8 mouse cellular contexts compared by ENCODE assay signal in the genomic region with DNA sequence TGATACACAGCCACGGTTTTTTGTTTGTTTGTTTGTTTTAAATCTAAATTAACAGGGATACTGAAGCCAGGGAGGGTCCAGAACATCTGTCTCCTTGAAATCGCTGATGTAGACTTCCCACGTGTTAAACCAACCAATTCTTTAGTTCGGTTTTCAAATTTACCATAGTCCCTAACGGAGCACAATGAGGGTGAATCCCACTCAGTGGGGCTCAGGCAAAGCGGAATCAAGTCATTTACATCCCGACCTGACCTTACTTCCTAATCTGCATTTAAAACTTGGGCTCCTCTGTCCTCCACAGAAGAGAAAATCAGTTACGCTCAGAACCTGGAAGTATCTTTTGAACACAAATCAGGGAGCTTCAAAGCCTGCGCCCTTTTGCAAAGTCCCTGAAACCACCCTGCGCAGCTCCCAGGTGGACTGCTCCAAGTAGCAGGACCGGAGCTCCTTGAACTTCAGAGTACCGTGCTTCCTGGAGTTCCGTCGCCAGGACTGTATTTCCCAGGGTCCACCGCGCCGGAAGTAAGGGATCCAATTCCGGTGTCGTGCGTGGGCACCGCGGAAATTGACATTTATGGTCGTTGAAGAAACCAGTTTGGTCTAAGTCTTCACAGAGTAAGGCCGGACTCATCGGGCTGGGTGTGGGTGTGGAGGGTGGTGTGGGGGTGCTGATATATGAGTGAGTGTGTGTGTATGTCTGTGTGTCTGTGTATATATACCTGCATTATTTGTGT. TPM values are rescaled to one million over a fixed set of nuclear protein-coding genes. Genes with fewer than 3 reads are reported as not detected.
DNase-seq lines count a peak whose midpoint lies in the region; ATAC-seq lines count a peak whose summit lies in the region.

No protein-coding gene starts in this region.

- H3K4me2 ChIP-seq in hindbrain, embryonic 16.5 days (ENCODE audit: low read length), result peak overlapping the region; percentile 94

- peak; percentile 67 for DNase-seq in T-cell, adult 2 months (ENCODE audit: low spot score)
- peak; percentile 84 to 87 for DNase-seq in cerebellum, postnatal 36 days
- peak; percentile 88 to 92 for DNase-seq in frontal cortex, postnatal 36 days (ENCODE audit: low spot score in 2 of 2)
- peak; percentile 91 to 92 for DNase-seq in left cerebral cortex, adult 18-20 months (ENCODE audit: low spot score in 2 of 2)
- DNase-seq in right cerebral cortex, adult 18-20 months, result peak; percentile 93
- peak; percentile 35 for DNase-seq in urinary bladder, postnatal 10 days (ENCODE audit: low spot score)

- peak overlapping the region; percentile 58 for H3K4me3 ChIP-seq in hindbrain, embryonic 16.5 days (ENCODE audit: low read length)
- H3K4me3 ChIP-seq in macrophage (ENCODE audit: inconsistent target), result peak overlapping the region; percentile 84

- H3K27me3 ChIP-seq in hindbrain, embryonic 16.5 days (replicated peaks; ENCODE audit: control insufficient read depth, insufficient read depth, low read length), result no peaks in the 10 kb centered on the region

- peaks cover 19% of the 10 kb centered on the region for H3K79me2 ChIP-seq in macrophage (ENCODE audit: inconsistent target)

- H3K36me3 ChIP-seq in hindbrain, embryonic 16.5 days (ENCODE audit: control insufficient read depth, insufficient read depth, low read length), result peaks cover 3% of the 10 kb centered on the region
- H3K36me3 ChIP-seq in macrophage (ENCODE audit: inconsistent target), result peaks cover 20% of the 10 kb centered on the region

- H3K9me3 ChIP-seq in hindbrain, embryonic 16.5 days (ENCODE audit: control insufficient read depth, low read length), result no peaks in the 10 kb centered on the region

- H3K9ac ChIP-seq in hindbrain, embryonic 16.5 days (ENCODE audit: low read depth, low read length), result peak overlapping the region; percentile 71

- peak; percentile 97 for ATAC-seq in hindbrain, embryonic 16.5 days

- under 1% methylated on average over 25 of the region's 25 CpGs for WGBS in hindbrain, embryonic 16.5 days
- 2% methylated on average over 25 of the region's 25 CpGs for WGBS in macrophage (ENCODE audit: missing documents)

- H3K27ac ChIP-seq in hindbrain, embryonic 16.5 days (ENCODE audit: low read depth, low read length), result peak overlapping the region; percentile 75
- H3K27ac ChIP-seq in macrophage, result peak overlapping the region; percentile 35

- peaks cover 2% of the 10 kb centered on the region; the same call in 1 of the 2 replicates for H3K4me1 ChIP-seq in hindbrain, embryonic 16.5 days (ENCODE audit: control insufficient read depth, insufficient read depth, low read depth, low read length)

RNA-seq across cellular contexts. Expression of gene Zfp626, which starts 2.5 kb away (rescaled TPM):
- 1.6 and 1.7 TPM in 2 replicates for polyA plus RNA-seq in hindbrain, embryonic 16.5 days (2015; fragmentation: Nextera tagmentation; extraction: Ambion mirVana)
- 1 to 10 TPM; 8.0 to 9.8 TPM for total RNA-seq in left cerebral cortex, adult 18-20 months (2021)
- total RNA-seq in macrophage (2018; cell fraction: chromatin; rRNA removed), result 10 to 100 TPM in 24 of 26 experiments, 1 to 10 TPM in 2; 9.5 to 42.3 (median 21.4) TPM
- total RNA-seq in macrophage (2018; cell fraction: cytosol; rRNA removed), result 1 to 10 TPM; 2.4 to 8.4 (median 5.9) TPM
- total RNA-seq in macrophage (2018; cell fraction: nucleus; rRNA removed), result 10 to 100 TPM in 22 of 26 experiments, 1 to 10 TPM in 4; 6.1 to 28.1 (median 15.9) TPM
- polyA plus RNA-seq in macrophage (2018), result 4.1 to 5.9 TPM (median 4.8 TPM) in 3 replicates

RNA-seq across cellular contexts. Expression of gene Zfp59, which starts 33.9 kb away (rescaled TPM):
- 9.6 and 10.7 TPM in 2 replicates for polyA plus RNA-seq in hindbrain, embryonic 16.5 days (2015; fragmentation: Nextera tagmentation; extraction: Ambion mirVana)
- 1 to 10 TPM; 5.1 to 5.6 TPM for total RNA-seq in left cerebral cortex, adult 18-20 months (2021)
- 10 to 100 TPM in 9 of 26 experiments, 1 to 10 TPM in 17; 2.1 to 19.6 (median 8.4) TPM for total RNA-seq in macrophage (2018; cell fraction: chromatin; rRNA removed)
- total RNA-seq in macrophage (2018; cell fraction: cytosol; rRNA removed), result 1 to 10 TPM; 1.2 to 4.9 (median 3.4) TPM
- total RNA-seq in macrophage (2018; cell fraction: nucleus; rRNA removed), result 10 to 100 TPM in 2 of 26 experiments, 1 to 10 TPM in 24; 2.0 to 11.2 (median 6.0) TPM
- 3.4 to 4.3 TPM (median 3.6 TPM) in 3 replicates for polyA plus RNA-seq in macrophage (2018)

RNA-seq across cellular contexts. Expression of gene Zfp607a, which starts 52.9 kb away (rescaled TPM):
- 0.88 and 1.4 TPM in 2 replicates for polyA plus RNA-seq in hindbrain, embryonic 16.5 days (2015; fragmentation: Nextera tagmentation; extraction: Ambion mirVana)
- 1 to 10 TPM in 1 of 2 experiments, under 1 TPM in 1; 0.96 to 1.3 TPM for total RNA-seq in left cerebral cortex, adult 18-20 months (2021)
- 10 to 100 TPM; 46.2 to 97.1 (median 73.7) TPM for total RNA-seq in macrophage (2018; cell fraction: chromatin; rRNA removed)
- total RNA-seq in macrophage (2018; cell fraction: cytosol; rRNA removed), result 10 to 100 TPM in 1 of 26 experiments, 1 to 10 TPM in 25; 3.7 to 10.1 (median 5.9) TPM
- 10 to 100 TPM; 25.8 to 81.2 (median 51.6) TPM for total RNA-seq in macrophage (2018; cell fraction: nucleus; rRNA removed)
- 3.2 to 3.5 TPM (median 3.3 TPM) in 3 replicates for polyA plus RNA-seq in macrophage (2018)

Comparison
In these comparisons a context has a peak if more than half of its experiments do, and no peak if none do; other contexts are left out.
1. Peak in every context shown above with its lines: DNase-seq, ATAC-seq, H3K4me3 ChIP-seq and H3K27ac ChIP-seq.
2. DNase-seq: peak in every context shown above with its lines; median percentile 93 in right cerebral cortex, adult 18-20 months; 92 in left cerebral cortex, adult 18-20 months; 90 in frontal cortex, postnatal 36 days; 86 in cerebellum, postnatal 36 days; 67 in T-cell, adult 2 months; 35 in urinary bladder, postnatal 10 days.